Mouse (Mus musculus): Measurements from ENCODE around the gene Lrrn2.

Lrrn2 gene

DNA sequence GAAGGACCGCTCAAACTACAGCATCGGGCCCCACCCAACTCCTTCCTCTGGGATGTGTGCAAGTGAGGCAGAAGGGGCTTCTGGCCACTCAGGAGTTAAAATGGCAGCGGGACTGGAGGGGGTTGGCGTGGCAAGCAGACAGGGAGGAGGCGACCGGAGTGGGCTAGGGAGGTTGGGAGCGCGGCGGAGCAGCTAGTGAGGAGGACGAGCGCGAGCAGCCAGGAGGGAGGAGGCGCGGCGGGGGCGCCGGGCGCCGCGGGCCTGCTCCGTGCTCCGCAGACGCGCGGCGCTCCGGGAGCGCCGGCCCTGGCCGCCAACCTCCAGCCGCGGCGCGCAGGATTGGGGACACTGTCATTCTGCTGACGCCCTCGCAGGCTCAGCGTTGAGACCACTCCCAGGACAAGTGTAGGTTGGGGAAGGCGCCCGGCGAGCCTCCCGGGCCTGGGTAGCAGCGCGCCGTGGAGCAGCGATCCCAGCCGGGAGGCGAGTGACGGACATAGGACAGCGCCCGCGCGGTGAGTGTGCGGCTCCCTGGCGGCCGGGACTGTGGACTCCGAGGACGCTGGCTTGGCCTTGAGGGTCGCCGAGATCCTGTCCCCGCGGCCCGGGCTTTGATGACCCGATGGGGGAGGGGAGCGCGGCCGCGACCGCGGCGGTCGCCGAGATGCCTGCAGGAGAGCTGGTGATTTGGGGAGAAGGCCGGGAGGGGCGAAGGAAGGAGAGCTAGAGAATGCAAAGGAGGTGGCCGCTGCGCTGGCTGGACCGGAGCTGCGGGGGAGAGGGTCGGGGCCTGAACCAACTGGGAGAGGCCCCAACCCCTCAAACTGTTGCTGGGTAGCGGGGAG lies at the start of gene Lrrn2:
Gene Lrrn2 (plus strand): TSS at position 113 of the 845 bp plus-strand sequence.
- peak in 1 of 2 experiments; percentile 23 for DNase-seq

DNA sequence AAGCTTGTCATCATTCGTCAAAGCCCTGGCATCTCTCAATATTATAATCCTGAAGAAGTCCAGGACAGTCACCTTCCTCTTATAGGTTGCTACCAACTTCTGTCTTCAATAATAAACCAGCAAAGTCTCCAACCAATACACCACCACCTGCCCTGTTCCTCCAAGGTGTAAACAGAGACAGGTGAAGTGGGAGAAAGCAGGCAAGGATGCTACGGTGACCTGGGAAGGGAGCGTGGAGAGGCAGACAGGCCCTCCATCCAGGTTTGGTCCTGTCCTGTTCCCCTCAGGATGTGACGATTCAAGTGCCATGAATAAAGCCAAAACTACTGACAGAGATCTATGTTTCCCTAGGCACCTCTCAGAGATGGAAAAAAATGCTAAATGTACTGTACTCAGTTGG lies 48.1 kb upstream of the Lrrn2 start:
- no peak for DNase-seq

DNA sequence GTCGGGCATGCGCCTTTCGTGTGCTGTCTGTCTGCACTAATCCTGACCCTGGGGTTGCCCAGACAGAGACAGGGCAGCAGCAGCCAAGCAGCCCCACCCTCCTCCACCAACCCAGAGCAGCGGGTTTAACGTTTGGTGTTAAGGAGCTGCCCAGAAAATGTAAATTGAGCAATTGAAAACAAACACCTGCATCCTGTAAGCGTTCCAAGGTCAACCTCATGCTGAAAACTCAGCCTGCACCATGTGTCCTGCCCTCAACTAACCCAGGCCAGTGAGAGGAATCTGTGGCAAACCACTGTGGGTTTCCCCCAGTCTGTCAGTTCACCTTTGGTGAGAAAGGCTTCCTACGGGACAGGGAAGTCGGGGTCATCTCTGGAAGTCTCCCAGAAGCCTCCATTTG lies 46.0 kb upstream of the Lrrn2 start:
- no peak for DNase-seq

DNA sequence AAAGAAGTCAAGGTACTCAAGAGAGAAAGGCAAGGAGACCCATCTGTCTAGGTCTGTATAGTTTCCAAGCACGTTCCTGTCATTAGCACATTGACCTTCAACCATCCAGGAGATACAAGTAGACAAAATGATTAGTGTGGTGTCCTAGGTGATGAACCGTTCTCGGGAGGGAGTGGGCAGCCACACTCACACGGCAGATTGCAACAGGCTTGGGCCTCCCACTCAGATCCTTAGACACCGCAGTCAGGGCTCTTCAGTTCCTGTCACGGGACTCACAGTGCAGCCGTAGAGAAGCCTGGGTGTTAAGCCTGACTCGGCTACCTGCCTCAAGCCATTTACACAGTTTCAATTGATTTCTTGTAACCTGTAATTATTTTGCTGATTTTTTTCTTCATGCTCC lies 43.2 kb upstream of the Lrrn2 start:
- DNase-seq = no peak

DNA sequence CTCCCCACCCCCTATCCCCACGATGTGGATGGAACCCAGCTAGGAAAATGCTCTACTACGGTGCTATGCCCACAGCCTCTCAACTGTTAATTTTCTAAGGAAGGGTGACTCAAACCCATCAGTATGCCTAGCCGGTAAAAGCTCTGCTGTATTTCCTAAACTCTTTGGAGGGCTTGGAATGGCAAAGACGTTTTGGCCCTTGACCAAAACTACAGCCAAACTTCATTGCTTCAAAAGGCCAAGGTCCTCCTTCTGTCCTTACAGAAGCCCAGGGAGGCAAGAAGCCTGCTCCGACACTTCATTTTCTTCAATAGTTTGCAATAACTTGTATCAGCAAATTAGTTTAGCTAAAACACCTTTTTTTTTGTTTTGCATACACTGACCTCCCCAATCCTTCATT lies 42.4 kb upstream of the Lrrn2 start:
- no peak for DNase-seq

DNA sequence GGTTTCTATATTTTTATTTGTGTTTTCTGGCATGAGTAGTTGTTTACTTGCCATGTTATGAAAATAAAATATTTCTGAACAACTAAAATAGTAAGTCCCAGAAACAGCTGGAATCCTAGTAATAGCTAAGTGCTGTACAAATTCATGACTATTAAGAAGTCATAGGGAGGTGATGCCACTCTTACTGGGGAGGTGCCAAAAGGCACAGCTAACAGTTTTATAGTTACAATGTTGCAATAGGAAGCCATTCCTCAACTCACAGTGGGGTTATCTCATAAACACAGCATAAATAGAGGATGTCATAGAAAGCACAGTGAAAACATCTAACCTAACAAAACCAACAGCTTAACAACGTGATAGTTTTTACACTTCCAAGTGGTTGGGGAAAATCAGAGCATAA lies 41.7 kb upstream of the Lrrn2 start:
- DNase-seq = no peak

DNA sequence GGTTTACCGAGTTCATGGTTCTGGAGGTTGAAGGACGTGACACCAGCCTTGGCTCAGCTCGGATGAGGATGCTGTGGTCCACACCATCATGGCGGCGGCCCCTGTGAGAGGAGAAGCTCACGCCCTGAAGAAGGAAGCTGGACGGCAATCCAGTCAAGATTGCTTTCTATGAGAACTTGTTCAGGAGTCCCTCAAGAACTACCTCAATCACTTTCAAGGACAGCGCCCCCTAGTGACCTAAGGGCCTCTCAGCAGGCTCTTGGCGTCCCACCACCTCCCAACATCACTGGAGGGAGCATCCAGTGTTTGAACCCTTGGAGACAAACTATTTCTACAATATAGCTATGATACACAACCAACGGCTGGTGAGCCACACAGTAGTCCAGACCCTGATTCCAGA lies 36.5 kb upstream of the Lrrn2 start:
- peak in 1 of 2 experiments; percentile 5 for DNase-seq

DNA sequence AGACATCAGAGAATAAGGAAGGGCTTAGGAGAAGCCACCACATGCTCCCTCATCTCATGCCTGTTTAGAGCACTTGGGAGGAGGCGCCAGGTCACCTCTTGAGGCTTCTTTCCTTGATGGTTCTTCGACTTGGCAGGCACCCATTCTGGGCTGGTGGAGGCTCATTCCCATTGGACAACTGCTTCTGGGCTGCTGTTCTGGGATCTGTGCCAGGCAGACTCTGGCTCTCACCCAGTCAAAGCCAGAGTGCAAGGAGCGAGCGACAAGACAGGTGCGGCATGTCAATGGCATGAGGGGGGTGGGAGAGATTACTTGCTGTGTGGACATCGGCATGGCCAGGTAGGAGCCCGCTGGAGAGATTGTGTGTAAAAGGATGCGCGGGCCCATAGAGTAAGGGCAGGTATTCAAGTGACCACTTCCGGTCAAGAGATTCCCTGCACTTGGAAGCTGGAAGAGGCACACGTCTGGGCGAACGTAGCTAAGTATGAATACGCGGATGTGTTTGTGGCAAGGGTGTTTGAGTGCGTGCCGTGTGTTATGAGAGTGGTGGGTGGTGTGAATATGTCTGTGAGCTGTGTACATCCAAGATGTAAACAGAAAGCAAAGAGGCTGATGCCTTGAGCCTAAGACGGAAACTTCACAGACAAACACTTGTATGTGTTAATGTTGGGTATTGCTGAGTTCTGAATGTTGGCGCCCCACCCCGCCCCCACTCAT lies 35.8 kb upstream of the Lrrn2 start:
- peak; percentile 89 to 90 for DNase-seq

DNA sequence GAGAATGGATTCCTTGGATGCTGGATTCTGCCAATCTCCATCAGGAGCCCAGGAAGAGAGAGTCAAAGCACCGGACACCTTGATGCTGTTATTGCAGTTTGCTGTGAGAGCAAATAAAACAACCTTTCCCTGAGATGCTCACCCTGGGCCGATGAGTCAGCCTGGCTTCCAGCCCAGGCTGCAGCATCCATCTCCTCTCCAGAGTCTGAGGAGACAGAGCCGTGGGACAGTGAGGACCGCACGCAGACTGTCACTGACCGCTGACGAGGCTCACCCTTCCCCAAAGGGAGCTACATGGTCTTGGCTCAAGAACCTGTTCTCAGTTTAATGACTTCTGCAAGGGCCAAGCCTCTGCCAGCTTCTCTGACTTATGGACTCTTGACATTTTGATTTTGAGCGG lies 34.3 kb upstream of the Lrrn2 start:
- DNase-seq = no peak

DNA sequence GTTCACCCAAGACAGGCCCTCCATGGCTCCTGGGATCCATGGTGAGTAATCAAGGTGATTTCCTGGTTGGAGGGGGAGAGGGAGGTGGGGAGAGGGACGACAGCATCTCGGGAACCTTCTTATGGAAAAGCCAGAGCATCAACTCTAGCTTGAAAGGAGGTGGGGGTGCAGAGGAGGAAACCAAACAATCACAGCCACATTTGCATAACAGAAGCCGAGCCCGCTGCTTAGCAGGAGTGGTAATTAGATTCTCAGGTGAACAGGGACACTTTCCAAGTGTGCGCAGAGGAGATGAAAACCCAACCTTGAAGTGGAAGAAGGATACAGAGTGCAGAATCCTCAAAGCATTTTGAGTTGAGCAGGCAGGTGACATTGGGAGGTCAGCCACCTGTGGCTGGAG lies 29.3 kb upstream of the Lrrn2 start:
- DNase-seq = no peak

DNA sequence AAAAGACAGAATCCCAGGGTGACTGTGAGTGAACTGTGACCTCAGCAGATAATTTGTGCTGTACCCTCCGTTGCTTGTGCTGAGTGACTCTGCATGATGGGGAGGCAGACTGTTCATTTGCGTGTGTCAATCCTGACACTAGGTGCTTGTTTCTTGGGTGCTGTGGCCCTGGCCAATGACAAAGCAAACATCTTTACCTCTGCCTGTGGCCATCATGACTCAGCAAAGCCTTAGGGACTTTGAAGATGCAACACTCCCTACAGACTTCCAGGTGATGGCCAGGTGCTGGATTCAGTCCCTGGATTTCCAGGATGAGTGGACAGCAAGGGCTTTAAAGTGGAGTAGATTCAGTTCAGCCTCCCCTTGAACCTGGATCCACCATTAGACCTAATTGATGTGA lies 28.8 kb upstream of the Lrrn2 start:
- DNase-seq = no peak

DNA sequence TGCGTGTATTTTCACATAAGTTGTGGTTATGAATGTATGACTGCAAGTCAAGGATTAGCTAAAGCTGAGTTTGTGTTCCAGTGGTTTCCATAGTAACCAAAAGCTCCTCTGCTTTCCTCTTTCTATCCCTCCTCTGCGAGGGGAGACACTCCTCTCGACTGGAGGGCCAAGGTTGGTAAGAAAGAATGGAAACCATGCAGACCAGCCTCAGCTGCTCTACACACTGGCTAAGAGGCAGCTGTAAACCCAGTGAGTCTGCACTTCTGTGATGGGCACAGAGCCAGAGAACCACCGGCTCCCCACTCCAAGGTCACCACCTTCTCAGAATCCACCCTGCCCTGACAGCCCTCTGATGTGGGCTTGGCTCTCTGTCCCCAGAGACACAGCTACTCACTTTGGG lies 28.3 kb upstream of the Lrrn2 start:
- DNase-seq = peak in 1 of 2 experiments; percentile 8

DNA sequence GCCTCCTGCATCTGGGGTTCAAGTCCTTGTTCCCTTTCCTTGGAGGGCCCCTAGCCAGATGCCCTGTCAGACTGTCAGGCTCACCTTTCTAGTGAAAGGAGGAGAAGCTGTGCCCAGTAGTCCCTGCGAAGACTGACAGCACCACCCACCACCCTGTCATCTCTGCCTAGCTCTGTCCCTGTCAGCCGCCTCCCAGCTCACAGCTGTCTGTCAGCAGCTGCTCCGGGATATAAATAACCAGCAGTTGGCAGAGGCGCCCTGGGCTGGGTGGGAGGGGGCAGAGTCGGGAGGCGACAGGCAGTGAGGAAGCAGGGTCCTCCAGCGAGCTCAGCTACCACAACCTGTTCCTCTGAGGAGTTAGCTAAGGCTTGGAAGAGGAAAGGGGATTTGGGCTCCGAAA lies 26.8 kb upstream of the Lrrn2 start:
- no peak for DNase-seq

DNA sequence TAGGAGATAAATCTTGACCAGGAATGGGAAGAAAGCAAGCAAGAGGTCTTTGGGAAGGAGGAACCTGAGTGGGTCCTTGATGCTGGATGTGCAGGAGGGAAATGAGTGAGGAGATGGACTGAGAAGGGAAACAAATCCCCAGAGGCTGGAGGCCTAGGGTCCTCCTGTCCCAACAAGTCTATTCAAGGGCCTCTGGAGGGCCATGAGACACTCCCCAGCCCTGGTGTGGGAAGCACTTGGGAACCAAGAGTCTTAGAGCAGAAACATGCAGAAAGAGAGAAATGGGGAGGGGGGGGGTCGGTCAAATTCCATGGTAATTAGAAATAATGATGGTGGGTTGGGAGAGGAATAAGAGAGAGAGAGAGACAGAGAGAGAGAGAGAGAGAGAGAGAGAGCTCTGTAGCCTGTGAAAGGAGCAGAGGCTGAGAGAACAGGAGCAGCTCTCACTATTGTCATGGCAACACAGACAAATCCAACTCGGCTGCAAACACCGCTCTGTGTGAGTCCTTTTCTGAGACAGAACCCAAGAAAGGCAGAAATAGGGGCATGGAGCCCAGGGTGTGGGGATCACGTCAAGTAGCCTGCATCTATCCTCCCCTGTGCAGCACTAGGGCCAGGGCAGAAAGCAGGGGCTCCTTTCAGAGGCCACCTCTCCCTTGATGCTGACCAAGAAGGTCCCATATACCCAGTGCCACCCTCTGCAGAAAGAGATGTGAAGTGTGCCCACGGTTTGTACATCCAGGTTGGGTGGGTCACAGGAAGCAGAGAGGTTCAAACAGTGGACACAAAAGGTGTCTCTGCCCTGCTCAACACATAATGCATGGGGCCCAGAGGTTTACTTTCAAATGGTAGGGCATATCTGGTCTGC lies 21.3 kb upstream of the Lrrn2 start:
- DNase-seq = no peak

DNA sequence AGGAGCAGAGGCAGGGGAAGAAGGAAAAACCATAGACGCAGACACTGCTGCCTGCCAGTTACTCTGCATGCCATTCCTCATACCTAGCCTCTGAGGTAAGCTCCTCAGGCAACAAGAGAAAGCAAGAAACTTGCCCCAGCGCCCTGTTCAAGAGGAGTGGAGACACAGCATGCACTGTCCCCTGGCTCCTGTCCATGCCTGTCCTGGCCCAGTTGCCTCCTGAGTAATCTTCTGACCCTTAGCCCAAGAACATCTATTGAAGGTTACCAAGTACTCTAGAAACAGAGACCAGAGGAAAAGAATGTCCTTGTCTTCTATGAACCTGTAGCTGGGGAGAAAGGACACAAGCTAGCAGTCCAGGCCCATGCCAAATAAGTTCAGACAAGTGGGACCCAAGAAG lies 15.9 kb upstream of the Lrrn2 start:
- peak; percentile 39 to 55 for DNase-seq

DNA sequence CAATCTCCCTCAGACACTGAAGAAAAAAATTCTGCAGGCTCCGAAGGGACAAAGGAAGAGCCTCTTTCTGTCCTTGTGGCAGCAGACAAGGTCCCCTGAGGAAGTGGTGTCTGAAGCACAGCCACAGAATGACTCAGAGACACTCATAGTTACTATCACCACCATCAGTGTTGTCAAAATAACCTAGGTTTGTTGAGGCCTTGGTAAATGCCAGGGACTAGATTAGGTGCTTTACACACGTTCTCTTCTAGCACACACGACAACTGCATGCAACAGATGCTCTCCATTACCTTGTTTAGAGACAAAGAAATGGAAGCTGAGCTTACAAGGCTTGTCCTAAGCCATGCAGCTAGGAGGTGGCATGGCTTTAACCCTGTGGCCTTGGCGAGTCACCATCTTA lies 14.5 kb upstream of the Lrrn2 start:
- no peak for DNase-seq

DNA sequence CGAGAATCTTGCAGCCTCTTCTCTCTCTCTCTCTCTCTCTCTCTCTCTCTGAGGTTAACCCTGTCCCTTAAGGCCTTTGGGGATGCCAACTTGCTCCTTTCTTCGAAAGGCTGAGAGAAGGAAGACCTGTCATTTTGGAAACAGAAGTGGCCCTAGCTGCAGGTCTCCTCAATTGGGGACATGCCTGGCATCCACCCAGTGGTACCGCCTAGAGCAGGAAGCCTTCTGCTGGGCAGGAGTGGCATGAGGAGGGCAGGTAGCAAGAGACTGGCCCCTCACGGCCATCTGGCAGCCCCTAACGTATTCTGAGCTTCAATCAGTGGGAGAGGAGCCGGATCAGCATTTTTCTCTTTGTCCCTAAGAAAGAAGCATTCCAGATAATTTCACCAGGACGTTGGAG lies 9.7 kb upstream of the Lrrn2 start:
- DNase-seq = no peak

DNA sequence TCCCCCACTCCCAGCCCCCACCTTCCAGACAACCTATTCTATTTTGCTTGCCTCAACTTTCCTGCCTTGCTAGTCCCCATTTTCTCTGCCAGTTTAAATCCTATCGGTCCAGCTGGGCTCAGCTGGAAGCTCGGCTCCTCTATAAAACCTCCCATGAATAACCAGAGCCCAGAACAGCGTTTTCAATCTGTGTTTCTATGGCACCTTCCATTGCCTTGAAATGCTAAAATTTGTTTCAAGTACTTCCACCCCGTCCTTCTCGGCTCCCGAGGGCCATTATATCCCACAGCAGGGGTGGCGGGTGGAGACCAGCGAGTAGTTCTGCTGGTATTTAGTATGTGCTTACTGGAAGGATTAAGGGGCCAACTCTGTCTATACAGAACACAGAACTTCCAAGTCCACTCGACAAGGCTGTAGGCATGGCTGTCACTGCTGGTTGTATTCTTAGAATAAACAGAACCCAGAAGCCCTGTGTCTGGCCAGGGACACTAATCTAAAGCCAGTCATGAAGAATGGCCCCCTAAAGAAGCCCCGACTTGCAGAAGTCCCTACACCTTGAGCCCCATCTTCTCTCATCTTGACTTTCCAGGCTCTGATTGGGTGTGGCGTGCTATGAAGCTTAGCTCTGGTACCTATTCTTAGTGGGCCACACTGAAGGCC lies 992 bp upstream of the Lrrn2 start:
- DNase-seq = no peak

DNA sequence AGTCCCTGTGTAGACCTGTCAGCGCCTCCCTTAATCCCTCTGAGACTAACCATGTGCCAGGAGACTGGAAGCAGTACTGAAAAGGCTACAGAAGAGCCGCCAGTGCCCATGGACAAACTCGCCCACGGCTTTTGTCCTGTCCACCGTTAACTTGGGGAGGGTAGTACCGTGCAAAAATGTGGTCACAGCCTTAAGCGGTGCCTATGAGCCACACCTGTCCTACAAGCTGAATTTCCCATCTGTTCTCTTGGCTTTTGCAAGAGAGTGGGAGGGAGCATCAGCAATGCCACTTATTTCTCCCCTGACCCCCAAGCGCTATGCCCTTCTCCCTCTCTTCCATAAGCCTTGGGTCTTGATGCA lies 292 bp upstream of the Lrrn2 start:
- no peak for DNase-seq

DNA sequence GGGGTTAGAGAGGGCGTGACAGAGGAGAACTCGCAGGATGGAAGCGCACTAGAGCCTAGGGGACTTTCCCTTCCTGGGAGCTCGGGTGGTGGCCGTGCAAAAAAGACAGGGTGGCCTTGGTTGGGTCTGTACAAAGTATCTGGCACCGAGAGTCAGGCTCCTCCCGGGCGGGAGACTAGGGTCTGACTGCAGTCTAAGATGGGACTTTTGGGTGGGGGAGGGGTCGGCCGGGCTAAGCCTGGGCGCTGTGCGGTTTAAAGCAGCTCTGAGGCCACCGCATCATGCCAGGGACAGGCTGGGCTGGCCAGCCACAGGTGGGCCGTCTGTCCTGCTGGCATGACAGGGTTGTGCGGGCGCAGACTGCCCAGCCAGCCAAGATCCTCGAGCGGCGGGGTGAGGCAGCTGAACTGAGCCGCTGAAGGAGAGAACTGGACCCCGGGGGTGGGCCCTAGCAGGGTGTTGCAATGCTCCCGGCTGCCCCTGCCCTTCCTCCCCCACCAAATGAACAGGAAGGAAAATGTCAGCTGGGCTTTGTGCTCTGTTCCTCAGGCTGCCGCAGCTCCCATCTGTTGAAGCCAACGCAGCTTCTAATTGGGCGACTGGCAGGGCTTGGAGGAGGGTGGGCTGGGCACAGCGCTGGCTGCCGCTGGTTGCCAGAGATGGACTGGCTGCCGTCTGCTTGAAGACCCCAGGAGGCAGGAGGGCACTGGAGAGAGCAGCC lies 1.1 kb downstream of the Lrrn2 start:
- peak in 1 of 2 experiments; percentile 5 for DNase-seq

DNA sequence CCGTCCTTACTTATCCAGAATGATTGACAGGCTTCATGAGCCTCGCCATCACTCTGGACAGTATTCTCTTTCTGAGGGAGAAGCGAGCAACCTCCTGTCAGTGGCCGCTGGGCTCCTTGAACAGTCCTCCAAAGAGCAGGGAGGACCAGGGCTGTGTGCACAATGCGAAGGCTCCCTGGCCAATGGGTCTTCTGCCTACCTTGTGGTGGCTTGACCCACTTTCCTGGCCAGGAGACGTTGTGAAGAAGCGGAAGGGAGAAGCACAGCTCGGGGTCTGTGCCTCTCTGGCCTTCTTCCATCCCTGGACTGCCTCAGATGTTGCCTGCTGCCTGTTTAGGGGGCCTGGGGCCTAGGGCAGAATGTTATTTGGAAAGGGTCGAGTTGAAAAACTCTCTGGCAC lies 1.8 kb downstream of the Lrrn2 start:
- DNase-seq = no peak

DNA sequence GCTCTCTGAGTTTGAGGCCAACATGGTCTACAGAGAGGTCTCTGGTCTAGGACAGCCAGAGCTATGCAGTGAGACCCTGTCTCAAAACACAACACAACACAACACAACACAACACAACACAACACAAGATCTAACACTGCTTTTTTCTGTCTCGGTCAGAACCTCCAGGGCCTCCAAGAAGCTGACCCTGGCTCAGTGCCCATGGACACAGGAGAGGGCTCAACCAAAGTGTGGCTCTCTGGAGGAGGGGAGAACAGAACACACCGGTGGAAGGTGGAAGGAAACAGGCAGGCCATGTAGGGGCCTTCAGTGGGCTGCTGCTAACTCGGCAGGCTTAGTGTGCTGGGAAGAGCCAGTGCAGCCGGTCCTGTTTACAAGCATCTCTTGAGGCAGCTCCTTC lies 5.6 kb downstream of the Lrrn2 start:
- no peak for DNase-seq

Data from kidney, postnatal 36 days (tissue).